Mouse (Mus musculus) heart, adult 18-20 months (tissue): Measurements from ENCODE around the gene Tesc. TPM values are rescaled to one million over a fixed set of nuclear protein-coding genes. Genes with fewer than 3 reads are reported as not detected.

Source experiments
- DNase-seq, 2 experiments: peaks; one replicate each; pipeline ENCODE4 v3.0.0; 2021 to 2022; ENCODE audit warnings: mixed read lengths in 1 of 2
- total RNA-seq, 2 experiments: library from RNA; stranded (reverse); gene quantifications; 2 replicates each; pipeline ENCODE4 v1.2.3; 2021

The Tesc gene
- total RNA-seq, 2 experiments from 2014 or later: 183 to 211 TPM

DNA sequence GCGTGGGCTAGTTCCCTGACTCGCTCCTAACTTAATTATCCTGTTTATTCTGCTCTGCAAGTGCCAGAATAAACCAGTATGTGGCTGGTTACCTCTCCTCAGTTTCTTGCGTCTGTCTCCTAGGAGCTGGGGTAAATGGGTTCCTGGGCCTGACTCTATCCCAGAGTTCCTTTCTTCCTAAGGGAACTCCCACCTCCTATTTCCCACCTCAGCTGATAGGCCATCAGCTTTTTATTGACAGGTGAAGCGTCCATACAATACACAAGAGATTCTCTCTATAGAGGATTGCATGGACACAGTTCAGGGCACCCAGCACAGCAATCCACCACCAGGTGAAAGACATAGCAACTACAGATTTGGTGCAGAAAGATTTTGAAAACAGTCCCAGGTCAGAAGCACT, 16.2 kb downstream of the Tesc start:
- DNase-seq: no peak

- DNase-seq: no peak
Observed at GRCm38 (mm10) chr5:118044907-118045306, 17.4 kb downstream of the Tesc start.

DNA sequence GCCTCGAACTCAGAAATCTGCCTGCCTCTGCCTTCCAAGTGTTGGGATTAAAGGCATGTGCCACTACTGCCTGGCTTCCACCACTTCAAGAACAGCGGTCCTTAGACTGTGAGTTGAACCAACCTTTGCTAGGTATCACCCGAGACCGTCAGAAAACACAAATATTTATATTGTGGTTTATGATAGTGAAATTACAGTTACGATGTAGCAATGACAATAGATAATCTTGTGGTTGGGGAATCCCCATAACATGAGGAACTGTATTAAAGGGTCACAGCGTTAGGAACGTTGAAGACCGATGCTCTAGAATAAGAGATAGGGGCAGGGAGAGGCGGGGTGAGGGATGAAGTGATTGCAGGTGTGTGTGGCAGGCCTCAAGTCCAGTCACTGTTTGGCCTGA, 17.8 kb downstream of the Tesc start:
- no peak for DNase-seq

- DNase-seq: no peak
Observed at GRCm38 (mm10) chr5:118047091-118047757, 19.7 kb downstream of the Tesc start.

DNA sequence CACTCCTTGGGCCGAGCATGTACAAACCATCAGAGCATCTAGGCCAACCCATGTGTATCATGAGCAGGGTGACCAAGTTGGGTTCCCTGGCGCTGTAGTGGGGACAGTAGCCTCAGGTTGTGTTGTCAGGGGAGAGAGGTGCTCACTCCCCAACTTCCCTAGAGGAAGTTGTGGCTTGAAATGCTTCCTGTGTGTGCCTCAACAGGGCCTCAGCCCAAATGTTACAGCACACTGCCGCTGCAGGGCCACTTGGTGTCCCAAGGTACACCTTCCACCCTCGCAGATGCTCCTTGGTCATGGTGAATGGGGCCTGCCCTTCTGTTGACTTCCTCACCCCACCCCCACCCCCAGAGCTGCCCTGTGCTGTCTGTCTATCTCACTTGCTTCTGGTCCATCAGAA, 20.9 kb downstream of the Tesc start:
- no peak for DNase-seq

DNA sequence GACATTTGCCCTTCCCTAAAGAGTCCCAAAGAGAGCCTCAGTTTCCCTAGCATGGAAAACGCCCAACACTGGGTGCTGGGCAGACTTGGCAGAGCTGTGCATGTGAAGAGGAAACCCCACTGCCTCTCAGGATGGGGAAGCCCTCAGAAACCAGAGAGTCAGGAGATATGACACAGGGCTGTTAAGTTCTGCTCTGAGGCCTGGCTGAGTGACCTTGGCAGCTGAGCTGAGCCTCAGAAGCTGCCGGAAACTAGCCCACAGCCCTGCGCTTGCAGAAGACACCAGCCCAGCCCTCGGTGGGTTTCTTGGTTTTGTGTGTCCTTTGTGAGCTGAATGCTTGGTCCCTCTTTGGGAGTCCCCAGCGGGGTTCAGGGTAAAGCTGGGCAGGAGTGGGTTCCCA, 21.4 kb downstream of the Tesc start:
- no peak for DNase-seq

- DNase-seq: no peak
Observed at GRCm38 (mm10) chr5:118050743-118051142, 23.2 kb downstream of the Tesc start.

DNA sequence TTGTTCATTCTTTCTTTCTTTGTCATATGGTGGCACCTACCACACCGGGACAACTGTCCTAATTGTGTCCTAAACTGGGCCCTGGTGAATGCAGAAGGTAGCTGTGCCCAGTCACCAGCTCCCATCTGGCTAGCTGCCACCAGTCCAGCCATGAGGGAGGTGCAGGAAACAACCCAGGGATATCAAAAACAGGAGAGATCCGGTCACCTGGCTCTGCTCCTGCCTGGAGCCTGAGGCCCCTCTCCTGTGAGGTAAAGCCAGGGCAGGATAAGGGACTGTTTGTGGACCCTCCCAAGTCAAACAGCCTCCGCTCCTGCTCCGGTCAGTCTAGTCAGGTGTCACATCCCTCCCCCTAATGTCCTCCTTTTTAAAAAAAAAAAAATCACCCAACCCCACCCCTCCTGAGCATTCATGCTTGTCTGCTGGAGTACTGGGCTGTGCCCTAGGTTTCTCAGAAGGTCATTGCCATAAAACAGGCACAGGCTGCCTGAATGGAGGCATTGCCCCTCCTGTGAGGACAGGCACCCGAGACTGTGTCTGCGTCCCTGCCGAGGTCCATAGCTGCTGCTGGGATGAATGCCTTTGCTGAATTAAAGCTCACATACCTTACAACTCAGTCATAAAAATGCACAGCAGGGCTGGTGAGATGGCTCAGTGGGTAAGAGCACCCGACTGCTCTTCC, 24.6 kb downstream of the Tesc start:
- DNase-seq: peak; percentile 65 to 69

GRCm38 (mm10) chr5:118053205-118053604, 25.7 kb downstream of the Tesc start:
- DNase-seq: no peak

DNA sequence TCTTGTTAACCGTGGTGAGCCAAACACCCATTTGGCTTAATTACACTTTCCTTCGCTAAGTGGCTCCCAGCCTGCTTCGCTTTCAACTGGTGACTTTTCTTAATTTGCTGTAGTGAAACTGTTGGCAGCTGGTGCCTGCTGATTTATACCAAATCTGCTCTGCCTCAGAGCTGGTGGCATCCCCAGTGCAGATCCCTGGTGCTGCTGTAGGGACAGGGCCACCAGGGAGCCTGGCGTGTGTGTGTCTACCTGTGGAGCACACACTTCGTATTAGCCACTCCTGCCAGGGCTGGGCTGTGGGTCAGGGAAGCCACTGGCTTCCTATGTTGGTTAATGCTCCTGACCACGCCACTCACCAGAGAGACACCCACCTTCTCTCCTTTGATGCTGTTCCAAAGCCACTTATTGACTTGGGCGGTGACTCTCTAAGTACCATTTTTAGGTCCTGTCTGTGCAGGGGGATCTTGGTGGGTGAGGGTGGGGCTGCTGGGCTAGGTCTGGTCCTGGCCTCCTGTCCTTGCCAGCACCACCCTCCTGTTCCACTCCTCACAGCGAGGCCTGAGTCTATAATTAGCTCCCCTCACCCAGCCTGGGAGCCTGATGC, 30.1 kb downstream of the Tesc start:
- DNase-seq: peak; percentile 66 to 87

GRCm38 (mm10) chr5:118058858-118059257, 31.3 kb downstream of the Tesc start:
- peak; percentile 62 to 83 for DNase-seq

DNA sequence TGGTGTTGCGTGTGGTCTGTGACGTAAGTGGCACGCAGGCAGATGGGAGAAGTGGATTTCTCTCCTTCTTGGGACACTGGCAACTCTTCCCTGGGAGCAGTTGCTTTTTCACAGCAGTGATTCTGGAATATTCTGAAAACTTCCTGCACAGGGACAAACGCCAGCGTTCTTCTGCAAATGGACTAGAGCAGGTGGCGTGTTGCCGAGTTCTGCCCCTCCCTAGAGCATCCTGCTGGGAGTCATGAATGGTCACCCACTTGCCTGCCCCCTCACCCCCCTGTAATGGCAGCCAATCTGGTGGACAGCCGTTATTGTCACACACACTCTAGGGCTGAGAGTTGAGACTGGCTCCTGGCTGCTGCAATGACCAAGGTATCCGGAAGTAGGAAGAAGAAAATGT, 32.1 kb downstream of the Tesc start:
- no peak for DNase-seq

GRCm38 (mm10) chr5:118061391-118061790, 33.8 kb downstream of the Tesc start:
- DNase-seq: no peak

DNA sequence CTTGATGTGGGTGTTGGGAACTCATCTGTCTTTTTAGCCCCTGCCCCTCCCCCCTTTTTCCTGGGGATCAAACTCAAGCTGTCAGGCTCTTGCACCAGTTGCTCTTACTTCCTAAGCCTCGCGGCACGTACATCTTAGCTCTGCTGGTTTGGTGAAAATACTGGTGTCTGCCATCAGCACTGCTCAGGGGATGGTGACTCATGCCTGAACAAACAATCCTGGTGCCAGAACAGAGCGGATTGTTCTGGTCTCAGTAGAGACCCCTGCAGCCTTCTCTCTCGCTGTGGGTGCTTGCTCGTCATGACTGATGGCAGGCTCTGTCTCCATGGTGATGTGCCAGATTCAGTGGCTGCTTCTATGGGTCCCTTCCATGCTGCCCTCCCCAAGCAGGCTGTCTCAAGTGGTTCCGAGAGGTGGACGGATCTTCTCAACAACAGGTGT, 35.7 kb downstream of the Tesc start:
- no peak for DNase-seq

- no peak for DNase-seq
Observed at GRCm38 (mm10) chr5:118064284-118064901, 36.9 kb downstream of the Tesc start.

GRCm38 (mm10) chr5:118065516-118066255, 38.1 kb downstream of the Tesc start:
- DNase-seq: peak; percentile 69 to 79

DNA sequence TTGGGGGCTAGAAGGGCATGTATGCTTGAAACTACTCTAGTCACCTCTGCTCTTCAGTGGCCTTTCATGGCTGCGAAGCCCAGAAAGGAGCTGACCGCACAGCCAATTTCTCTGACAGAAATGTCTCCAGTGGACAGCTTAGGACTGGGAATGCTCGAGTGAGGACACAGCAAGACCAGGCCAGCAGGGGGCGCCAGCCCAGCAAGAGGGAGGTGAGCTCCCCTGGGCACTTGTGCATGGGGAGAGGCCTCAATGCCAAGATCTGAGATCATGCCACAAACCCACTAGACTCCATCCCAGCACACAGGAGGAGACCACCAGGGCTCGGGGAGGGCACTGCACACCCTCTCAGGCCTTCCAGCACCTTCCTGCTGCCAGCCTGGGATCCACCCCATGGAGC, 39.3 kb downstream of the Tesc start:
- DNase-seq: peak; percentile 67 to 85

GRCm38 (mm10) chr5:118067572-118067971, 40.0 kb downstream of the Tesc start:
- no peak for DNase-seq

GRCm38 (mm10) chr5:118067984-118068494, 40.5 kb downstream of the Tesc start:
- DNase-seq: no peak

GRCm38 (mm10) chr5:118069315-118069714, 41.8 kb downstream of the Tesc start:
- peak; percentile 69 to 79 for DNase-seq

DNA sequence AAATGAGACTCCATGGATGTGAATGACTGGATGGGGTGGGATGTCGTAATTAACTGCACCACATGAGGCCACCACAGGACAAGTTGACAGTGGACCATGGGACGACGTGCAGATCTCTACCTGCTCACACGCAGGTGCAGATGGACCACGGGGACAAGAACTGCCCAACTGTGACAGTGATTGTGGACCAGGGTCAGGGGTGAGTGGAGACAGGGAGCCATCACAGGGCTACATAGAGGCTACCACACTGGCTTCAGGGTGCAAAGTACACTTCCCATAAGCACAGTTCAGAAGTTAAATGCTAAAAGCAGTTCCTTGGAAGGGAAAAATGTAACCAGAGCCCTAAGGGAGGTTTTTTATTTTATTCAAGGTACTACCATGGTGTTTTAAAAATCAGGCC, 44.2 kb downstream of the Tesc start:
- DNase-seq: no peak

- no peak for DNase-seq
Observed at GRCm38 (mm10) chr5:118073213-118073773, 45.8 kb downstream of the Tesc start.
